Mouse (Mus musculus) cerebellum, postnatal 10 days (tissue): ENCODE measurements around the gene Utp20.
"Not testable (repeated sequence)": the region's sequence is repeated elsewhere in the genome, so short reads cannot be mapped to it uniquely, and the experiment has no call there.

Experiments used
- DNase-seq, 2 experiments: peaks; one replicate each; pipeline ENCODE4 v3.0.0; 2021; ENCODE audit warnings: mixed read lengths in 2 of 2

Gene Utp20

DNA sequence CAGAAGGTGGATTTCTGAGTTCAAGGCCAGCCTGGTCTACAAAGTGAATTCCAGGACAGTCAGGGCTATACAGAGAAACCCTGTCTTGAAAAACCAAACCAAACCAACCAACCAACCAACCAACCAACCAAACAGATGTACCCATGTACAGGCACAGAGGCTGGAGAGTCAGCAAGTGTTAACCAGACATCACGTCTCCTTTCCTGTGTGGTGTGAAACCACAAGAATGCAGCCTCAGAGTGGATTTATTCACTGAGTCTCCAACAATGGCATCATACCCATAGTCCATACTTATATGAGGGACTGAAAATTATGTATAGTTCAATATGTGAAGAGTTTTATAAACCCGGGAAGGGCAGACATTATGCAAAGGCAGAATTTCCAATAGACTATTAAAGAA is 43.5 kb downstream of the Utp20 start:
- DNase-seq = not testable (repeated sequence)

DNA sequence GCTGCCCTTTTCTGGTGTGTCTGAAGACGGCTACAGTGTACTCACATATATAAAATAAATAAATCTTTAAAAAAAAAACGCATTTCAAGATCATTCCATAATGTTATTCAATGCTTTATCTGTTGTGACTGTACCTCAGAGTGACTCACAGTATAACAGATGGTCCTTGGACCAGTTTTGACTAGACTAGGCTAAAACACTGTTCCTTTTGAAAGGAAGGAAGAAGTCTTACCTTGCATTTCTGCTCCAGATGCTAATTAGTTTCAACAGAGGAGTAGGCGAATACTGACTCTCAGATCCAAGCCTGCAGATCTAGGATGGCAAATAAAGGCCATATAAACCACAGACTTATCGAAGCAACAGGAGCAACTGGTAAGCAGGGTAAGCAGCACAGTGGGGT is 45.9 kb downstream of the Utp20 start:
- DNase-seq = no peak

DNA sequence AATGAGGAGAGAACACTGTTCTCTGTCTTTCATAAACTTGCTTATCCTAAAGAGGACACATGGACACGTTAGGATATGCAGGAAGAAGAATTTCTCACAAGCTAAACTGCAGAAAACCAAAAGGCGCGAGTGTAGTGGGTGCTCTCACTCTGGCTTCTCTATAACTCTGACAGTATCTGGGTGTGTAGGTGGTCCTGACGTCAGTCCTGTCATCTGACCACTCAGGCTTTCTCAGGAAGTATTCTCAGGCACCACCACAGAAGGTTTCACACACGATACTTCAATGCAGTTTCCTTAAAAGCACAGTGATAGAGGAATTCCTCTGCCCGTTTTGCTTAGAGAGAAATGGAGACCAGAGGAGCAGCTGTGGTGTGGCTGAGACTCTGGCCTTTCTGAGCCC is 50.4 kb downstream of the Utp20 start:
- DNase-seq = no peak

GRCm38 (mm10) chr10:88772965-88773364 is 53.6 kb downstream of the Utp20 start:
- peak; percentile 15 to 23 for DNase-seq

DNA sequence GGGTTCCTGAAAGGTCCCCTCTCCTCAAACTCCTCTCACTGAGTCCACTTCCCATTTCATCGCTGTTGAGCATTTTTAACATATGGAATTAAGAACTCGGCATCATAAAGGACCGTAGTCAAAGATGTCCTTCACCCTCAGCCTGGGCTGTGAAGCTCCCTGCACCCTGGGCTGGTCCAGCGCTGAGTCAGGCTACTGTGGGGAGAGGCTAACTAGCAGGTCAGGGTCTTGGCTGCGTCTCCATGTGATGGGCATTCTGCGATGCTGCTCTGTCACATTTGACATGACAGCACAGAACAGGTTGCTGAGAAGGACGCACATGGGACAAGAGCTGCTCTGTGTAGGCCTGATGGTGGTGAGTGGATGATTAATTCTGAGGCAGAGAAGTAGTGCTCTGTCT is 56.9 kb downstream of the Utp20 start:
- DNase-seq = no peak

DNA sequence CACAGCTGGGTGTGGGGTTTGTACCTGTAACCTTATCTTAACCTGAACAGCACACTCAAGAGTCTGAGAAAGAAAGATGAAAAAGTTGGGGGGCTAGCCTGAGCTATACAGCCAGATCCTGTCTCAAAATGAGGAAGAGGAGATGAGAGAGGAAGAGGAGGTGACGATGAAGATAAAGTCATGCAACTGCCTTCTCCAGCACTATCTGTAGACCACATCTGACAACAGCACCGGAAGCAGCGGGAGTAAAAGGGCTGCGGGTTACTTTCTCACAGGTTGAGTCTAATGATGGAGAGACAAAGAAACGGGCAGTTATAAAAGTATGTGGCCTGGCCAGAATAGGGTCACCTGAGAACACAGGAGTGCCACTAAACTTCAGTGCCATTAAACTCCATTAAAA is 57.6 kb downstream of the Utp20 start:
- DNase-seq = no peak

DNA sequence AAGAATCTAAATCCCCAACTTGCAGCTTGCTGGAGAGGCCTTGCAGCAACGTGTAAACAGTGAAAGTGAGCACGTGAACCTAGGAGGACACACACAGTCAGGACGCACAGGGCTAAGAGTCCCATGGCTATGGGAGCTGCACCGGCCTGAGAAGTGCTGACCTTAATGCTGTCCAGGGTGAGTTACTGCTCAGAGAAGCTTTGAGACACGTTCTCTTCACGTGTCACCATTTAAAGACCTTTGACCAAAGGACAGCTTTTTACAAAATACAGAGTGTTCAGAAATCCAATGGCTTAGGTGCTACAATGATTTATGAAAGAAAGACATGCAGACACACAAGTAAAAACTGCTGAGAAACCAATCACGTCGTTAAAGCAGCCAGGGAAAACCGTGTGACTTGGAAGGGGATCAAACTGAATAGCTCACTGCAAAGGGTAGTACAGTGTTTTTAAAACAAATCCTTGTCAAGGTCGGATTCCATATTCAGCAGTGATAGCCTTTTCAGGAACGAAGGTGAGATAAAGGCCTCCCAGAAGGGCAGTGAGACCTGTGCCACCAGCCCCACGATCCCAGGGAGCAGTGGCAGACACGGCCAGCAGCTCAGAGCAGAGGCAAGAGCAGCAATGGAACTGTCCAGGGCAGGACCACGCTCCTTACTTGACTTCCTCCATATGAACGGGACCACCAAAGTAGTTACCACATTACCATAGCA is 61.0 kb downstream of the Utp20 start:
- no peak for DNase-seq

GRCm38 (mm10) chr10:88761524-88762212 is 64.9 kb downstream of the Utp20 start:
- DNase-seq = no peak

GRCm38 (mm10) chr10:88741426-88741825 is 85.2 kb downstream of the Utp20 start:
- DNase-seq = no peak

GRCm38 (mm10) chr10:88740781-88741180 is 85.8 kb downstream of the Utp20 start:
- DNase-seq = peak; percentile 40 to 42

GRCm38 (mm10) chr10:88739818-88740217 is 86.8 kb downstream of the Utp20 start:
- DNase-seq = no peak

- DNase-seq = not testable (repeated sequence)
These were observed 87.5 kb downstream of the Utp20 start for GRCm38 (mm10) chr10:88739074-88739473.

- no peak for DNase-seq
These were observed 94.3 kb downstream of the Utp20 start for GRCm38 (mm10) chr10:88732309-88732622.

GRCm38 (mm10) chr10:88731496-88732308 is 94.9 kb downstream of the Utp20 start:
- DNase-seq = no peak

DNA sequence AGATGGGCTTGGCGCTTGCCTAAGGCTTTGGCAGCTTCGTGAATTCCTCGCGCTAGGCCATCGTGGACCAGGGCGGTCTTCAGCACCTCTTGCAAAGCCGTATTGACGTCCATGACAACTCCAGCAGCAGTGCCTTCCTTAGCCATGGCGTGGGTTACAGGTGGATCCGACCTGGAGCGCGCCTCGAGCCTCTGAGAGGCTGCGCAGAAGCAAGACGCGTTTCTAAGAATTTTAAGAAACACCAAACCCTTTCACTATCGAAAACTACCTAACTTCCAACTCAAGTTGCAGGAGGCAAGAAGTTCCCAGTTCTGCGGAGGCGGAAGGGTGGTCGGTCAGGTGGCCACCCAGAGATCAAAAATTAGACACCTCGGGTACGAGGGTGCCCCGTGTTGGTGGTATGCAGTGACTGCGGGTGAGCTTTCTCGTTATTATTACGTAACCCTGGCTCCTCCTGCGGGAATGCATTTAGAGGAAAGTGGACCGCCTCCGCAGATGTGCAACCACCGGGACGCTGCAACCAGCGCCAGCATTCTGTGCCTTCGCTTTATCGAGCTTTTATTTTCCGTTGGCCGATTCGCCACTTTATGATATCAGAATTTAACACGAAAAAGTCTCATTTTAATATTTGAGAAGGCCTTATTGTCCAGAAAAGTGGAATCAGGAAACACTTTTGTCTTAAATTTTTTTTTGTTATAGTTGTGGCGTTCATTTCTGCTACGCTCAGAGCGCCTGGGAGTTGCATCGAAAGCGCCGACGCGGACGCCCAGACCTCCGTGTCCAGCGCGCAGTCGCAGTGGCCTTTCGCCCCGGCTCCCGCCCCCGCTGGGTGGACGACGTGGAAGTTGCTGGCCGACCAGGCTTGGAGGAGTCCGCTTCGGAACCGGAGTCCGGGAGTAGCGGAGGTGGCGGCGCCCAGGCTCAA is 95.8 kb downstream of the Utp20 start, which contains the start of gene Arl1:
TSS of gene Arl1 (plus strand) at position 288 of the 925 bp plus-strand sequence.
- DNase-seq = peak; percentile 97 to 98

GRCm38 (mm10) chr10:88728166-88728565 is 98.4 kb downstream of the Utp20 start:
- no peak for DNase-seq

GRCm38 (mm10) chr10:88727128-88727527 is 99.5 kb downstream of the Utp20 start:
- DNase-seq = peak; percentile 58 to 66

- peak; percentile 48 to 55 for DNase-seq
These were observed 101.3 kb downstream of the Utp20 start for GRCm38 (mm10) chr10:88725343-88725742.

DNA sequence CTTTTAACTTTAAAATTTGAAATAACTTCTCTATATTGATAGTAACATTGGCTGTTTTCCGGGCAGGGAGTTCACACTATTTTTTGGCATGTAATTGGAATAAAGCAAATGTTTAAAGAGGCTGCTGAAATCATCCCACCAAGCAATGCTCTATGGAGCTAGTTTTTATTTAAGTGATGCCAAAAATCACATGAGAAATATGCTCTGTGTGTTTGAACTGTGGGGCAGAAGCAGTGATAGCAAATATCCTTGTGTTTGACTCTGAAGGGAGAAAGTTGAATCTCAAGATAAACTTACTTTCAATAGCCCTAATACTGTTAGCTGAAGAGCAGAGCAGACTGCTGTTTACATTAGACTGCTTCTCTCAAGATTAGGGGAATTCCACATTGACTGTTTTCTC is 107.0 kb downstream of the Utp20 start:
- DNase-seq = no peak

GRCm38 (mm10) chr10:88717756-88718025 is 108.9 kb downstream of the Utp20 start:
- DNase-seq = no peak

DNA sequence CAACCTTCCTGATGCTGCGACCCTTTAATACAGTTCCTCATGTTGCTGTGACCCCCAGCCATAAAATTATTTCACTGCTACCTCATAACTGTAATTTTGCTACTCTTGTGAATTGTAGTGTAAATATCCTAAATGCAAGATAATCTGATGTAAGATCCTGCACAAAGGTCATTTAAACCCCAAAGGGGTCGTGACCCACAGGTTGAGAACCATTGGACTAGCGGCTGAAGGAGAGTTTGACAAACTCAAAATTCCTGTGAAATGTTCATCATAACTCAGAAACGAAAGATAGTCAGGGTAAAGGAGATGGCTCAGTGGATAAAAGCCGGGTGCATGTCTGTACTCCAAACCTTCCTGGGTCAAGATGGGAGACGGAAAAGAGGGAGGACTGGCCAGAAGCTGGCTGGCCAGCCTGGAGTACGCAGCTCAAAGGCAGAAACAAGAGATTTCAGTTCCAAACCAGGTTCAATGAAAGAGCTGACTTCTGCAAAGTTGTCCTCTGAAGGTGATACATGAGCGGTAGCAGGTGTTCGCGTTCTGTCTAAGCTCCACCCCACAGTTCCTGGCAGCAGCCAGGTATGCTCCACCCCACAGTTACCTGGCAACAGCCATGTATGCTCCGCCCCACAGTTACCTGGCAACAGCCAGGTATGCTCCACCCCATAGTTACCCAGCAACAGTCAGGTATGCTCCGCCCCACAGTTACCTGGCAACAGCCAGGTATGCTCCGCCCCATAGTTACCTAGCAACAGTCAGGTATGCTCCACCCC is 109.4 kb downstream of the Utp20 start:
- DNase-seq = no peak

DNA sequence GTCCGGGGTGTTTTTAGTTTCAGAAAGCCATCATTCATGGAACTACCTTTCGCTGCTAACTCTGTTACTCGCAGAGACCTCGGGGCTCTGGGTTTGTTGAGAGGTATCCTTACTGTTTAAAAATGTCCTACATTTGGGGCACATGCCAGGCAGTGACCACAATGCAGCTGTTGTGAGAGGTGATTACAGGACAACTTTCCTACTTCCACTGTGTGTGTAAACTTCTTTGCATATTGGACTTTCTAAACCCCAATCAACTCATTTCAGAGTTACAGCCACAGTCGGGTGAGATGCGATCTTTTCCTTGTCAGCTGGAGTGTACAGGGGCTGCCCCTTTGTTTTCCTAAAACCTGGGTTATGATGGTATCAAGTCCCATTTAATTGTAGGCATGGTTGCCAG is 111.0 kb downstream of the Utp20 start:
- no peak for DNase-seq
